Comparison of ENCODE assay signal across 16 mouse cellular contexts in genomic region chr7:90200251-90200650, GRCm38 (mm10).
DNase-seq lines count a peak whose midpoint lies in the region; ATAC-seq and TF ChIP-seq lines count a peak whose summit lies in the region.
"Had no signal": no experiment of that assay in that cellular context is flagged by ENCODE, and none has a peak within 500 bp of the region (broad histone marks: within the 10 kb centered on the region; RNA-seq: fewer than 3 reads in every experiment).

No protein-coding gene starts in this region.

- intact Hi-C loops in gastrocnemius, adult 2 months (cut with DNase I): no loop called here
- intact Hi-C loops in gastrocnemius, postnatal 14 days (cut with DNase I; ENCODE audit: low total_unique reads): no loop called here
- intact Hi-C loops in heart, postnatal 36 days (cut with DNase I): no loop called here

- peaks cover 11% of the 10 kb centered on the region; the same call in 1 of the 2 replicates for H3K36me3 ChIP-seq in stomach, postnatal 0 days (ENCODE audit: control insufficient read depth, insufficient read depth, low read length)

- no peak for ATAC-seq in stomach, postnatal 0 days (ENCODE audit: low FRiP score, low TSS enrichment)
- ATAC-seq: forebrain, embryonic 13.5 days; hindbrain, embryonic 16.5 days had no signal

- H3K4me3 ChIP-seq in gastrocnemius, adult 2 months: no peak overlapping the region
- no peak overlapping the region for H3K4me3 ChIP-seq in stomach, postnatal 0 days (ENCODE audit: low read depth, low read length)
- H3K4me3 ChIP-seq: embryonic facial prominence, embryonic 13.5 days; forebrain, embryonic 13.5 days; limb, embryonic 10.5 days; midbrain, embryonic 10.5 days had no signal

- no peak overlapping the region for H3K9ac ChIP-seq in stomach, postnatal 0 days (ENCODE audit: low read length)
- H3K9ac ChIP-seq: embryonic facial prominence, embryonic 13.5 days; forebrain, embryonic 13.5 days had no signal

- TF ChIP-seq EP300 in stomach, postnatal 0 days (optimal IDR thresholded peaks at IDR 0.05): no peak

- H3K9me3 ChIP-seq in stomach, postnatal 0 days (ENCODE audit: control insufficient read depth, low read length): no peaks in the 10 kb centered on the region
- H3K9me3 ChIP-seq: embryonic facial prominence, embryonic 13.5 days; forebrain, embryonic 13.5 days; limb, embryonic 10.5 days; midbrain, embryonic 10.5 days had no signal

- no peaks in the 10 kb centered on the region for H3K4me1 ChIP-seq in stomach, postnatal 0 days (replicated peaks; ENCODE audit: control insufficient read depth, insufficient read depth)
- H3K4me1 ChIP-seq: embryonic facial prominence, embryonic 13.5 days; forebrain, embryonic 13.5 days; limb, embryonic 10.5 days; midbrain, embryonic 10.5 days had no signal

- H3K27ac ChIP-seq in gastrocnemius, adult 2 months: peak overlapping the region; percentile 21
- no peak overlapping the region for H3K27ac ChIP-seq in stomach, postnatal 0 days (replicated peaks)
- H3K27ac ChIP-seq: embryonic facial prominence, embryonic 13.5 days; forebrain, embryonic 13.5 days; limb, embryonic 10.5 days; midbrain, embryonic 10.5 days had no signal

- TF ChIP-seq CTCF in gastrocnemius, adult 2 months (IDR thresholded peaks at IDR 0.05): peak; percentile 42
- peak; percentile 52 for TF ChIP-seq CTCF in stomach, postnatal 0 days (IDR thresholded peaks at IDR 0.05; ENCODE audit: low read depth)

- H3K27me3 ChIP-seq in stomach, postnatal 0 days (ENCODE audit: control insufficient read depth, insufficient read depth, low read length): no peaks in the 10 kb centered on the region
- H3K27me3 ChIP-seq: embryonic facial prominence, embryonic 13.5 days; forebrain, embryonic 13.5 days had no signal

- H3K4me2 ChIP-seq in stomach, postnatal 0 days (replicated peaks; ENCODE audit: low read depth): no peak overlapping the region
- H3K4me2 ChIP-seq: embryonic facial prominence, embryonic 13.5 days; forebrain, embryonic 13.5 days had no signal

- 70% methylated on average over 5 of the region's 5 CpGs for WGBS in stomach, postnatal 0 days

- no peak for DNase-seq in gastrocnemius, adult 2 months
- no peak for DNase-seq in gastrocnemius, postnatal 14 days
- peak; percentile 20 to 45 for DNase-seq in lung, adult 18-20 months
- DNase-seq in lung, postnatal 4 days: no peak
- peak; percentile 70 for DNase-seq in fat pad, adult 2 months (ENCODE audit: extremely low read depth, low read depth, low spot score)
- no peak for DNase-seq in stomach, postnatal 0 days (ENCODE audit: low spot score)
- no peak for DNase-seq in frontal cortex, adult 2 months (ENCODE audit: extremely low spot score in 1 of 2, low spot score in 1 of 2)
- no peak for DNase-seq in heart, postnatal 36 days
- DNase-seq: cerebellum, adult 11 months; gastrocnemius, postnatal 25 days; kidney, postnatal 10 days had no signal

Comparison
In these comparisons a context has a peak if more than half of its experiments do, and no peak if none do; other contexts are left out.
1. DNase-seq: peak in lung, adult 18-20 months (2 of 2) and fat pad, adult 2 months (single experiment); none in gastrocnemius, adult 2 months (single experiment), gastrocnemius, postnatal 14 days (single experiment), lung, postnatal 4 days (0 of 2), stomach, postnatal 0 days (single experiment), frontal cortex, adult 2 months (0 of 2) and heart, postnatal 36 days (0 of 2).